Mouse (Mus musculus): ENCODE measurements around the gene En1.

En1 gene

GRCm38 (mm10) chr1:120621383-120621782, 19.2 kb downstream of the En1 start:
- DNase-seq (ENCODE audit: inconsistent age in 2 of 2, low spot score in 1 of 2): no peak

DNA sequence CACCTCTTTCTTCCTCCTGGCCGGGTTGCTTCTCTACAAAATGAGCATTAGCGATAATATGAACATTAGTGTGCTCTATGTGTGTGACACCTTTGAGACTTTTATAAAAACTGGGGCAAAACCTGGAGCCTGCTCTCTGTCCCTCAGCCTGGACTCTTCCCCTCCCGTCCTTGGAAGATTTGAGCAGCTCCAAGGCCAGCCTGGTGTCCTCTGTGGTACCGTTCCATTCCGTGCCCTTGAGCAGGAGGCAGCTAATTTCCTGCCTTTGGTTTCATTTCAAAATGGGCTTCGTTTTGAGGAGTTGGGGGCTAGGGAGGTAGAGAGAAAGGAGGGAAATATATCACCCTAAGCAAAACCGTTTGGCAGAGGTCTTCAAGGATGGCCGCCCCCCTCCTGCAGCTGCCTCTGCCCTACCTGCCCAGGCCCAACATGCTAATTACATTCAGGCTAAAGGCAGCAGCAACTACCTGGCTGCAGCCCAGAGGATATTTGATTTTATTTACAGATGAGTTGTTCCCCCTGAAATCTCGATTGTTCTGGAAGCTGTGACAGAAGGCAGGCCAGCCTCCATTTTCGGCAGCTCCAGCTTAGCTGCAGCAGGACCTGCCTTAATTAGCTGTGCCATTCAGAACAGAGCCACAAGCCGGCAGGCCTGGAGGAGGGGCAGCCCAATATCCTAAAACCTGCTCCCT, 24.9 kb downstream of the En1 start:
- DNase-seq (ENCODE audit: inconsistent age in 2 of 2, low spot score in 1 of 2): peak; percentile 12 to 31

- no peak for DNase-seq (ENCODE audit: inconsistent age in 2 of 2, low spot score in 1 of 2)
These were observed 25.4 kb downstream of the En1 start for GRCm38 (mm10) chr1:120627622-120628001.

DNA sequence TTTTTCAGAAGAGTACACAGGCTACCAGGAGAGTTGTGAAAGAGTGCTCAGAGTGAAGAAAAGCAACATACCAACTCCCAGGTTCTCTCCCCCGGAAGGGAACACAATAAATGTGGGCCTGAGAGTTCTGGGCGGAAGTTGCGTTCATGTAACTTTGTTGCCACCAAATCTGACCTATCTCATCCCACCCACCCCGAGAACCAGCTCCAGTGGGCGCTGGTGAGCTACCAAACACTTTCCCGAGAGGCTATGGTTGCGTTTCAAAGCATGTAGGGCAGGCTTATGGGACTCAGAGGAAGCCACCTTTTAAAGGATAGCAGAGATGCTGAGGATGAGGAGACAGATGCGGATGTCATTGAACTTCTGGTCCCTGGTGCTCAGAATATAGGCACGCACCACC, 26.6 kb downstream of the En1 start:
- no peak for DNase-seq (ENCODE audit: inconsistent age in 2 of 2, low spot score in 1 of 2)

GRCm38 (mm10) chr1:120643380-120643779, 41.2 kb downstream of the En1 start:
- no peak for DNase-seq (ENCODE audit: inconsistent age in 2 of 2, low spot score in 1 of 2)

DNA sequence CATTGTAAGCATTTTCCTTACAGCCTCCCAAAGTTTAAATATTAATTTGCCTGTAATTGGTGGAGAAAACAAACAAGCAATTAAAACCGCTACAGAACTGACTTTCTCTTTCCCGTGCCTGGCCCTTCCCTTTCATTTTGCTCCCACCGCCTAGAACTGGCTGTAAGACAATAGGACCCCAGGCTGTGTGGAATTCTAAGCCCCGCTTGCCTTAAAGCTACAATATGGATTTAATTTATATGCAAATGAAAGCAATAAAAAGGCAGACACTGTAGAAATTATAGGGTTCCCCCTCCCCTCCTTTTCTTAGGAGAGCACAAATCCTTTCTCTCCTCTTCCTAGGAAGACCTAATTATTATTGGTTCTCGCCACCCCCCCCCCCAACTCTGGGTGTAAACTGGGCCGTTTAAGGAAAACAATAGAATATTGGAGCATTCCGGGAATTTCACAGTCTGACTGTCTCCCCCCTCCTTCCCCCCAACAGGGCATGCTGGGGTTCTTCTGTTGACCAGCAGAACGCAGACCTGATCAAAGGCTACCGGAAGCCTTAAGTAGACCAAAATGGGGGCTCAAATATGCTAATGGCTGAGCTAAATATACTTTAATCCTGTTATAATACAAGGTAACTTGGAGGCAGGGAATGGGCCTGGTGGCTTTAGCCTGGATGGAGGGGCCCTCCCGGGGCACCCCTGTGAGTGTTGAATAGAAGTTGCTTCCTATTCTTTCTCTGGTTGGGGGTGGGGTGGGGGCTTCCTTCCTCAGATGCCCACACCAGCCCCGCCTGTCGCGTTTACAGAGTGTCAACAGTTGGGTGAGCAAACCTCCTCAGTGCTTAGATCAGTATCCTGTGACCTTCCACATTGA, 41.9 kb downstream of the En1 start:
- no peak for DNase-seq (ENCODE audit: inconsistent age in 2 of 2, low spot score in 1 of 2)

- DNase-seq (ENCODE audit: inconsistent age in 2 of 2, low spot score in 1 of 2): no peak
These were observed 42.5 kb downstream of the En1 start for GRCm38 (mm10) chr1:120644755-120645154.

DNA sequence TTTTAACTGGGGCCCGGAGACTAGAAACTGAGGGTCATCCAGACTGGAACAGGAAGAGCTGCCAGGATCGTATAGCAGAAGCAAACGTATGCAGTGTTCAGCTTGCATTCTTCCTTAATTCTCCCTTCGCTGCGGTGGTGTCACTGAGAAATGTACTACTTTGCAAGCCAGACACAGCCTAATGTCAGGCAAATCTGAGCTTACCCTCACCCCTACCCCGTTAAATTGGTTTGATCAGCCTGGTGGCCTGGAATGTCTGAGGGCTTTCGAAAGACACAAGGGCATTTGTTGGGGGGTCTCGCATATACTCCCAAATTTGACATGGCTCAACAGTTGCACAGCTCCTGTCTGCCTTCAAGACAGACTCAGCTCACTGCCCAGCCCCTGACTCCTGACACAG, 47.9 kb downstream of the En1 start:
- no peak for DNase-seq (ENCODE audit: inconsistent age in 2 of 2, low spot score in 1 of 2)

DNA sequence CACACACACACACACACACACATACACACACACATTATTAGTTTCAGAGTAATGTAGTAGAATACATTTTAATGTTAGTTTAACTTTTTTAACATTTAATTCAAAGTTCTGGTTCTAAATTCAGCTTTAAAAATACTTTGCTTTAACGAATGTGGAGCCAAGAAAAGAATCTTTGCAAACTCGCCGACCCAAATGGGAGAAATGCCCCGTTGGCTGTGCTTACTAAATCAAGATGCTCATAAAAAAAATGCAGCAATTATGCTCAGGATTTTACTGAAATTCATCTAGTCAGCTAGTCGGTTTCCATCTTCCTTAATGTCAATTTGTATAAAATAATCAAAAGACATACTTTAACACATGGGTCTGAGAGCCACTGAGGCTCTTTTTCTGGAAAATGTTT, 49.8 kb downstream of the En1 start:
- no peak for DNase-seq (ENCODE audit: inconsistent age in 2 of 2, low spot score in 1 of 2)

- no peak for DNase-seq (ENCODE audit: inconsistent age in 2 of 2, low spot score in 1 of 2)
These were observed 52.8 kb downstream of the En1 start for GRCm38 (mm10) chr1:120654950-120655396.
